Comparison of ENCODE assay signal across 8 mouse cellular contexts in genomic region chr11:73175612-73176011, GRCm38 (mm10). TPM values are rescaled to one million over a fixed set of nuclear protein-coding genes. Genes with fewer than 3 reads are reported as not detected.
DNase-seq lines count a peak whose midpoint lies in the region; ATAC-seq and TF ChIP-seq lines count a peak whose summit lies in the region.

No protein-coding gene starts in this region.

- intact Hi-C loops in left cerebral cortex, postnatal 36 days (cut with DNase I): loop anchor here (1.0 kb wide), 1 partner anchor 1196 kb away; no protein-coding TSS in a partner anchor

- no peak overlapping the region for H3K27ac ChIP-seq in heart, embryonic 15.5 days
- no peak overlapping the region for H3K27ac ChIP-seq in embryonic fibroblast, embryonic 13.5 days (ENCODE audit: insufficient read depth, low read length)
- H3K27ac ChIP-seq in kidney, postnatal 0 days: peak overlapping the region; percentile 98

- peaks cover 38% of the 10 kb centered on the region for H3K4me1 ChIP-seq in heart, embryonic 15.5 days (replicated peaks)
- H3K4me1 ChIP-seq in embryonic fibroblast, embryonic 13.5 days (ENCODE audit: control insufficient read depth, insufficient read depth, low read length): peaks cover 3% of the 10 kb centered on the region
- peaks cover 14% of the 10 kb centered on the region for H3K4me1 ChIP-seq in kidney, postnatal 0 days (replicated peaks; ENCODE audit: insufficient read depth, low read length)

- peak overlapping the region; percentile 94 for H3K9ac ChIP-seq in heart, embryonic 15.5 days
- peak overlapping the region; percentile 95; the same call in 1 of the 2 replicates for H3K9ac ChIP-seq in kidney, postnatal 0 days (ENCODE audit: low read depth, low read length)

- H3K9me3 ChIP-seq in heart, embryonic 15.5 days (replicated peaks): no peaks in the 10 kb centered on the region
- H3K9me3 ChIP-seq in kidney, postnatal 0 days (replicated peaks; ENCODE audit: low read length): no peaks in the 10 kb centered on the region

- ATAC-seq in heart, embryonic 15.5 days (replicated peaks; ENCODE audit: insufficient number of reproducible peaks, insufficient read depth, low FRiP score, low read depth): no peak
- peak; percentile 22; the same call in 1 of the 2 replicates for ATAC-seq in kidney, postnatal 0 days (replicated peaks; ENCODE audit: low FRiP score, low read depth)

- no peak for TF ChIP-seq POLR2A in embryonic fibroblast, embryonic 13.5 days (IDR thresholded peaks at IDR 0.05; ENCODE audit: low read depth, low read length)

- no peaks in the 10 kb centered on the region for H3K27me3 ChIP-seq in heart, embryonic 15.5 days
- no peaks in the 10 kb centered on the region for H3K27me3 ChIP-seq in kidney, postnatal 0 days (ENCODE audit: insufficient read depth, low read length)

- no peak for DNase-seq in heart, adult 18-20 months
- peak; percentile 72 for DNase-seq in kidney, postnatal 0 days (ENCODE audit: low spot score)
- DNase-seq in lung, postnatal 36 days: peak; percentile 90
- DNase-seq in gastrocnemius, adult 8-10 months (ENCODE audit: low spot score in 2 of 2): no peak
- no peak for DNase-seq in left cerebral cortex, postnatal 36 days (ENCODE audit: low spot score in 2 of 2)
- DNase-seq in spleen, postnatal 14 days (ENCODE audit: low spot score in 2 of 2): no peak

- 42% methylated on average over 8 of the region's 8 CpGs for WGBS in heart, embryonic 15.5 days
- 27% methylated on average over 8 of the region's 8 CpGs for WGBS in kidney, postnatal 0 days

- TF ChIP-seq CTCF in embryonic fibroblast, embryonic 13.5 days (IDR thresholded peaks at IDR 0.05; ENCODE audit: borderline replicate concordance, insufficient read depth, low read length): no peak
- no peak for TF ChIP-seq CTCF in kidney, postnatal 0 days (IDR thresholded peaks at IDR 0.05; ENCODE audit: low read depth)

- H3K4me2 ChIP-seq in heart, embryonic 15.5 days: peak overlapping the region; percentile 74
- H3K4me2 ChIP-seq in kidney, postnatal 0 days (ENCODE audit: low read length): peak overlapping the region; percentile 79

- H3K4me3 ChIP-seq in heart, embryonic 15.5 days: peak overlapping the region; percentile 81
- peak overlapping the region; percentile 98 for H3K4me3 ChIP-seq in embryonic fibroblast, embryonic 13.5 days (ENCODE audit: insufficient read depth, low read length)
- peak overlapping the region; percentile 98 for H3K4me3 ChIP-seq in kidney, postnatal 0 days (replicated peaks; ENCODE audit: low read depth, low read length)

- peaks cover 16% of the 10 kb centered on the region for H3K36me3 ChIP-seq in heart, embryonic 15.5 days
- peaks cover 3% of the 10 kb centered on the region; the same call in 1 of the 2 replicates for H3K36me3 ChIP-seq in kidney, postnatal 0 days (ENCODE audit: insufficient read depth, low read length)

RNA-seq across cellular contexts. Expression of gene Emc6, which starts 1.2 kb away (rescaled TPM):
- 90.7 and 98.9 TPM in 2 replicates for polyA plus RNA-seq in heart, embryonic 15.5 days (2015; fragmentation: Nextera tagmentation; extraction: Ambion mirVana)
- total RNA-seq in heart, adult 18-20 months (2021): 10 to 100 TPM; 94.8 to 98.0 TPM
- 37.9 and 40.7 TPM in 2 replicates for polyA plus RNA-seq in embryonic fibroblast, embryonic 13.5 days (2011; ENCODE audit: insufficient read length, low read depth, missing spikeins)
- polyA plus RNA-seq in kidney, postnatal 0 days (2015; fragmentation: Nextera tagmentation; extraction: Ambion mirVana): 182 and 187 TPM in 2 replicates
- 10 to 100 TPM; 80.9 to 89.6 (median 84.1) TPM for total RNA-seq in gastrocnemius, adult 8-10 months (2022)
- 10 to 100 TPM; 54.4 to 58.8 TPM for total RNA-seq in left cerebral cortex, postnatal 36 days (2021)

RNA-seq across cellular contexts. Expression of gene Tax1bp3, which starts 1.3 kb away (rescaled TPM):
- polyA plus RNA-seq in heart, embryonic 15.5 days (2015; fragmentation: Nextera tagmentation; extraction: Ambion mirVana): 222 and 231 TPM in 2 replicates
- total RNA-seq in heart, adult 18-20 months (2021): 10 to 100 TPM; 48.7 to 53.3 TPM
- 129 and 131 TPM in 2 replicates for polyA plus RNA-seq in embryonic fibroblast, embryonic 13.5 days (2011; ENCODE audit: insufficient read length, low read depth, missing spikeins)
- 227 and 237 TPM in 2 replicates for polyA plus RNA-seq in kidney, postnatal 0 days (2015; fragmentation: Nextera tagmentation; extraction: Ambion mirVana)
- 1 to 10 TPM; 4.9 to 9.2 (median 7.2) TPM for total RNA-seq in gastrocnemius, adult 8-10 months (2022)
- 1 to 10 TPM; 6.9 to 9.3 TPM for total RNA-seq in left cerebral cortex, postnatal 36 days (2021)

RNA-seq across cellular contexts. Expression of gene P2rx5, which starts 15.4 kb away (rescaled TPM):
- polyA plus RNA-seq in heart, embryonic 15.5 days (2015; fragmentation: Nextera tagmentation; extraction: Ambion mirVana): 2.0 TPM in 2 replicates
- total RNA-seq in heart, adult 18-20 months (2021): 10 to 100 TPM; 14.4 to 17.1 TPM
- 4.2 and 4.5 TPM in 2 replicates for polyA plus RNA-seq in embryonic fibroblast, embryonic 13.5 days (2011; ENCODE audit: insufficient read length, low read depth, missing spikeins)
- polyA plus RNA-seq in kidney, postnatal 0 days (2015; fragmentation: Nextera tagmentation; extraction: Ambion mirVana): 1.3 and 1.6 TPM in 2 replicates
- total RNA-seq in gastrocnemius, adult 8-10 months (2022): 1 to 10 TPM; 6.4 to 9.5 (median 7.0) TPM
- total RNA-seq in left cerebral cortex, postnatal 36 days (2021): under 1 TPM; 0.54 to 0.72 TPM

RNA-seq across cellular contexts. Expression of gene Ctns, which starts 23.2 kb away (rescaled TPM):
- 12.5 and 13.2 TPM in 2 replicates for polyA plus RNA-seq in heart, embryonic 15.5 days (2015; fragmentation: Nextera tagmentation; extraction: Ambion mirVana)
- total RNA-seq in heart, adult 18-20 months (2021): 1 to 10 TPM; 10.0 TPM
- 17.9 and 22.1 TPM in 2 replicates for polyA plus RNA-seq in embryonic fibroblast, embryonic 13.5 days (2011; ENCODE audit: insufficient read length, low read depth, missing spikeins)
- 21.7 and 22.8 TPM in 2 replicates for polyA plus RNA-seq in kidney, postnatal 0 days (2015; fragmentation: Nextera tagmentation; extraction: Ambion mirVana)
- 1 to 10 TPM; 3.3 to 4.3 (median 4.1) TPM for total RNA-seq in gastrocnemius, adult 8-10 months (2022)
- total RNA-seq in left cerebral cortex, postnatal 36 days (2021): 10 to 100 TPM; 15.4 to 24.9 TPM

RNA-seq across cellular contexts. Expression of gene Shpk, which starts 23.6 kb away (rescaled TPM):
- 0.76 and 1.1 TPM in 2 replicates for polyA plus RNA-seq in heart, embryonic 15.5 days (2015; fragmentation: Nextera tagmentation; extraction: Ambion mirVana)
- 1 to 10 TPM in 1 of 2 experiments, under 1 TPM in 1; 0.92 to 1.5 TPM for total RNA-seq in heart, adult 18-20 months (2021)
- 2.2 and 2.4 TPM in 2 replicates for polyA plus RNA-seq in embryonic fibroblast, embryonic 13.5 days (2011; ENCODE audit: insufficient read length, low read depth, missing spikeins)
- 3.8 and 3.9 TPM in 2 replicates for polyA plus RNA-seq in kidney, postnatal 0 days (2015; fragmentation: Nextera tagmentation; extraction: Ambion mirVana)
- 1 to 10 TPM in 1 of 4 experiments, under 1 TPM in 3; 0.29 to 1.1 (median 0.71) TPM for total RNA-seq in gastrocnemius, adult 8-10 months (2022)
- 1 to 10 TPM; 3.1 TPM for total RNA-seq in left cerebral cortex, postnatal 36 days (2021)

Comparison
In these comparisons a context has a peak if more than half of its experiments do, and no peak if none do; other contexts are left out.
1. DNase-seq: peak in kidney, postnatal 0 days (single experiment) and lung, postnatal 36 days (single experiment); none in heart, adult 18-20 months (0 of 2), gastrocnemius, adult 8-10 months (0 of 2), left cerebral cortex, postnatal 36 days (0 of 2) and spleen, postnatal 14 days (0 of 2).
2. RNA of gene Tax1bp3, which starts 1.3 kb away (total RNA-seq): 48.7 to 53.3 TPM in heart, adult 18-20 months; 6.9 to 9.3 TPM in left cerebral cortex, postnatal 36 days and 4.9 to 9.2 TPM in gastrocnemius, adult 8-10 months; every median in the first group is over 4 times any median in the second.
3. RNA of gene P2rx5, which starts 15.4 kb away (total RNA-seq): 14.4 to 17.1 TPM in heart, adult 18-20 months and 6.4 to 9.5 TPM in gastrocnemius, adult 8-10 months; 0.54 to 0.72 TPM in left cerebral cortex, postnatal 36 days; every median in the first group is over 4 times any median in the second.
4. Peak in every context shown above with its lines, with median percentiles within 50 percentile points of each other: H3K4me3 ChIP-seq.